Mouse (Mus musculus) cerebral cortex, adult 2 months (tissue): ENCODE measurements around the gene Zfp524.

Experiments used
- WGBS: fragments of 180-500 bp; shearing (Covaris S2); methylation state at CpG from one replicate; pipeline ENCODE4 v1.1.7; 2018; 5-methylcytosine and 5-hydroxymethylcytosine counted together

Gene Zfp524

GRCm38 (mm10) chr7:5014251-5015117 is at the start of gene Zfp524, which contains the start of gene Fiz1:
Zfp524 (plus strand) TSS chr7:5014415.
Fiz1 (minus strand) TSS chr7:5014697.
- under 1% methylated on average over 42 of the region's 42 CpGs for WGBS

GRCm38 (mm10) chr7:4964988-4965387 is 49.2 kb upstream of the Zfp524 start:
- 85% methylated on average over 5 of the region's 5 CpGs for WGBS

DNA sequence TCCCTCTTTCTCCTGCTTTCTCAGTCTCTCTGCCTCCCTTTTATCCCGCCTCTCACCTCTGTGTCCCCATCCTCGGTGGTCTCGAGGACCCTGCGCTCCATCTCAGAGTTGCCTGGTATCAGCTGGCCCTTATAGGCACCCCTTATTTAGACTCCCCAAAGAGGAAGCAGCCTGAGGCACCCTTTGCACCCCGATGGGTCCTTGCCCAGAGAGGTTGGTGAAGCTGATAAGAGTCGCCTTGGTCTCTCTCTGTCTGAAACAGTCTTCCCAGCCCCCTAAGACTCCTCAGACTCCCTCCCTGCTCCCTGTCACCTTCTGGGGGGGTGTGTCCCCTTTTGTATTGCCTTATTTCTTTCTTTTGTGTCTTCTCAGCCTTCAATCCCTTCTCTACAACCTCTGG is 43.1 kb upstream of the Zfp524 start, which contains the start of gene Sbk3:
Gene Sbk3 (minus strand): TSS at position 101 of the 400 bp plus-strand sequence.
- WGBS = 44% methylated on average over 6 of the region's 6 CpGs

DNA sequence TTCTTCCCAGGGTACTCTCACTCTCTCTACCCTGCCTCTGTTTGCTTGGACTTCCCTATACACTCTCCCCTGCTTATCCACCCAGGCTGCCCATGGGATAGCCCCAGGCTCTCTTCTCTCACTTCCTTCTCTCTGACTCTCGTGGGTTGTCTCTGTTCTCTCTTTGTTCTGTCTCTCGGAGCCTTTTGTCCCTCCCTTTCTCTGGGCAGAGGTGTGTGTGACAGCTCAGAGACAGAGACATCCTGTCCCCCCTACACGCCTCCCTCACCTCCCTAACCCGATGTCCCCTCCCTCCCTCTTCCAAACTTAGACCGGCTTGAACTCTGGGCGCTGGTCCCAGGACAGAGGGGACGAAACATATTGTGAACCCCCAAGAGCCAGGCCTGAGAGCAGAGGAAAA is 42.5 kb upstream of the Zfp524 start:
- WGBS = 48% methylated on average over 7 of the region's 7 CpGs

DNA sequence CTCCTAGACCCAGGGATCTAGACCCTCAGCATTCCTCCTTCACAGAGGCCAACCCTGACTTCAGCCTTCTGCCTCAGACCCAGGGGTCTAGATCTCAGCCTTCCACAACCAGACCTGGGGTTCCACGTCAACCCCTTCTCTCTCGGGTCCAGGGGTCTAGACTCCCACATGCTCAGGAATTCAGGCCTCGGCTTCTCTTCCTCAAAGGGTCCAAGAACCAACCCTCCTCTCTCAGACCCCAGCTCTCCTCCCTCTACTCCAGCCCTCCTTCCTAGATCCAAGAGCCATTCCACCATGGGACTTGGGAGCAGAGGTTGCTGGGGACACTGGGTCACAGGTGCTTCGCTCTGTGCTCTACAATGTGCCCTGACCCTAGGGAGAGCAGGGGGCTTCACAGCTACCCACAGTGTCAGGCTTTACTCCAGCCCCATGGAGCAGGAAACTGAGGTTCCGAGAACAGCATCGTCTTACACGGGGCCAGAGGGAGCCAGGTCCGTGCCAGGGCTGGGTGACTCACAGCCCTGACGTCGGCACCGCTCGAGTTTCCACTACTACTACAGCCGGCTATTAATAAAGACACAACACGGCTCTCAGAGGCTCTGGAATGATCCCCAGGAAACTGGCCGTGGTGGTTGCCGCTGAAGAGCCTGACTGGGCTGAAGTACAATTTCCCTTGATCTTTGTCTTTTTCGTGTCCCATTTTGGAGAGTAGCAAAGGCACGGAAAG is 41.7 kb upstream of the Zfp524 start:
- 53% methylated on average over 18 of the region's 18 CpGs for WGBS

DNA sequence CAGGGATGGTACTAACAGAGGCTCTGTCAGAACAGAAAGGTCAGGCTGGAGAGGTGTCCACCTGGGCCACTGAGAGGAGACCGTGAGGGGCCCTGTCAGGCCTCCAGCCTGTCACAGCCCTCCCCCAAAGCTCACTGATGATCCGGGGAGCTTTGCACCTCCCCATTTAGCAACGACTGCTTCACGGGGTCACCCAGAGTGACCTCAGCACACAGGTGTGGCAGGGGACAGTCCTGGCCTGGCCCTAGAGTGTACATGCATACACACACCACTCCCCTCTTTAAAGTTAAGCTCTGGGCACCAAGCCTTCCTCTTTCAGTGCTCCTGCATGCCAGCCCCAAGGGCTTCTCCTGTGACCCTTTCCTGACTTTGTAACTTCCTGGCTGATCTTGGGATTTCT is 38.8 kb upstream of the Zfp524 start:
- WGBS = 63% methylated on average over 4 of the region's 4 CpGs

- WGBS = 93% methylated on average over 7 of the region's 7 CpGs
Measured at GRCm38 (mm10) chr7:4976832-4977231, 37.4 kb upstream of the Zfp524 start.

DNA sequence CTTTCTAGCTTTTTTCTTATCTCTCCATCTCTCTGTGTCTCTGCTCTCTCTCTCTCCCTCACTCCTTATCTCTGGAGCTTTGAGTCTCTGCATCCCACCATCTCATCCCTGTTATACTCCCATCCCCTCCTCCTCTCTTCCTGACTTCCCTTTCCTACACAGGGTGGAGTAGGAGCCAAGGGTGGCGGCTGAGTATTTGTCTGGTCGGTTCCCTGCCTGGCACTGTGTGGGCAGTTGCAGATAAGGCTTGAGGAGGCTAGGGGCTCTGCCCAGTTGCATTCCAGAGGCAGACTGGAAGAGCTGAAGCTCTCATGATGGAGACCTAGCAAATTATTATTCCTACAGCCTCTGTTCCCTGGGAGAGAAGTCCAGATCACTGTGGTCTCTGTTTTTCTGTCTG is 26.0 kb upstream of the Zfp524 start:
- 57% methylated on average over 2 of the region's 2 CpGs for WGBS

DNA sequence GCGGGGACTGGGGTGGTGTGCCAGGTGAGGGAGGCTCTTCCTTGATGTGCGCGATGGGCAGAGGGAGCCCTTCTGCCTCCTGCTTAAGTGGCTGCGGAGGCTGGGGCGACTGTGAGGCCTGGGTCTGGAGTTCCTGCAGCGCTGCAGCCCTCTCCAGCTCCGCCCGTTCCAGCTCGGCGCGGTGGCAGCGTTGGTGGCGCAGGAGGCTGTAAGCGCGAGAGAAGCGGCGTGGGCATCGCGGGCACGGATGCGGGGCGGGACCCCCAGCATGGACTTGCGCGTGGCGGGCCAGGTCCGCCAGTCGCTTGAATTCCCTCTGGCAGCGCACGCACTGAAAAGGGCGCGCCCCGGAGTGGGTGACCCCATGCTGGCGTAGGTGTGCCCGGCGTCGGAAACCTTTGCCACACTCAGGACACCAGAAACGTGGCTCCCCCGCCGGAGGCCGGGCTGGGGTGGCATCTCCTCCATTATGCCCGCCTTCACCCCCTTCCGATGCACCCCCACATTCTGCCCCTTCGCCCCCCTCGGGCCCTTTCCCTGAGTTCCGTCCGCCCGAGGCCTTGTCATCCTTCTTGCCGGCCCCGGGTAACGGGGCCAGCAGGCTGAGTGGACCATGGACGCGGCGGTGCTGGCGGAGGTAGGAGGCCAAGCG is 20.7 kb upstream of the Zfp524 start:
- WGBS = 59% methylated on average over 55 of the region's 55 CpGs

- WGBS = 67% methylated on average over 59 of the region's 59 CpGs
Measured at GRCm38 (mm10) chr7:4993999-4994788, 20.0 kb upstream of the Zfp524 start.

- 5% methylated on average over 19 of the region's 19 CpGs for WGBS
Measured at GRCm38 (mm10) chr7:4995268-4996002, 18.8 kb upstream of the Zfp524 start.

DNA sequence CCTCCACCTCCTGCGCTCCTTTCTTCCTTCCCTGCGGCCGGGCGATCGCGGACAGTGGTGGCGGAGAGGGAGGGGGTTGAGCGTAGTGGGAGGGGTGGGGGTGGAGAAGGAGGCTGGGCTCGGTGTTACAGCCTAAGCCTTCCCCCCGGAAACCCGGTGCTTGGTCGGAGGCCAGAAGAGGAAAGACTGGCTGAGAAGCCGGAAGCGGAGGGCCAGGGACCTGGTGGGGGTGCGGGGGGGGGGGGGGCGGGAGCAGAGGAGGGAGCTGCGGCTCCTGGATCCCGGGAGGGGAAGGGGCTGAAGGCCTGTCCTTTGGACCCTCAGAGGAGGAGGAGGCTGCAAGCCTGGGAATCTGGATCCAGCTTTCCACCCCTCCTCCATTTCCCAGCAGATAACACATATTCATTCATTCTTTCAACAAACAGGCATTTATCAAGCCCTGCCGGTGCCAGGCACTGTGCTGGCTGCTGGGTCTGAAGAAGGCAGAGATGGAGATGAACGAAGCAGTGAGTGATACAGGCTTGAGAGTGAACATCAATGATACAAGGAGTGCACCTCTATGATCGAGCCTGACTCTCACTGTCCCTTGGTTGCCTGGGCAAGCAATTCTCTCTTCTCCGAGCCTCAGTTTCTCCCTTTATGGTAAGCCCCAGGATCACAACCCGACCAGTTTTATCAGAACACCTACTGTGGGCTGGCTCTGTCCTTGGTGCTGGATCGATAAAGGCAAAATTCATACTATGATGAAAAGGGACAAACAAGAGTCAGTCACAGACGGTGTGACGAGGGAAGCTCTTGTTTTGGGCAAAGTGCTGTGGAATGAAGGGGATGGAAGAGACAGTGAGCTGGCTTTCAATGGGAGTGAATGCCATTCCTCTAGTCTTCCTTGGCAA is 18.0 kb upstream of the Zfp524 start, which contains the start of gene Zfp579:
Gene Zfp579 (minus strand): TSS at position 156 of the 893 bp plus-strand sequence.
- WGBS = 3% methylated on average over 17 of the region's 26 CpGs

DNA sequence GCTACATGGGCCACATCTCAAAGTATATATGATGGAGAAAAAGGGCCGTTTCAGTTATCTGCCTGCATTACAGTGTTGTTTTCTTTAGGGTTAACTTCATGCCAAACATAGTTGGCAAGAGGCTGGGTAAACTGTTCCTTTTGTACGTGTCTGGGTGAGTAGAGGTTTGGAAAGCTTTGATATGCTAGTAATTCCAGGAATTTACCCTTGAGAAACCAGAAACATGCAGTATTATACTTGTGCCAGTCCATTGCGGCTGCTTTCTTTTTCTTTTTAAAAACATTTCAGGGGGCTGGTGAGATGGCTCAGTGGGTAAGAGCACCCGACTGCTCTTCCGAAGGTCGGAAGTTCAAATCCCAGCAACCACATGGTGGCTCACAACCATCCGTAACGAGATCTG is 17.3 kb upstream of the Zfp524 start:
- 37% methylated on average over 8 of the region's 8 CpGs for WGBS

GRCm38 (mm10) chr7:4999876-5000275 is 14.3 kb upstream of the Zfp524 start:
- 48% methylated on average over 2 of the region's 2 CpGs for WGBS

DNA sequence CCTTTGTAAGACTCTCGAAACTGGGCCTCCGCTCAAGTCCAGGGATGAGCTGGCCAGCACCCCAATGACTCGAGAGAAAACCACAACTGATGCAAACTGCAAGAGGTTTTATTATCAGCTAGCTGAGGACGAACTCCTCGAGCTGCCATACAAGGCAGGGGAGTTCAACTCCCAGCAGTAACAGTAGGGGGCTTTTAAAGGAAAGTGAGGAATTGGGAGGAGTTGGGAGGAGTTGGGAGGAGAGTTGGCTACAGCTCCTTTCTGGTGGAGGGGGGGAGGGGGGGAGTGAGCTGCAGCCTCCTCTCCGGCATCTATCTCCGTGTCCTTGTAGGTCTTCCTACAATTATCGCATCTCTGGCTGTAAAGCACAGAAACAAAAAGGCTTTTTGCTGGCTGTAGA is 11.3 kb upstream of the Zfp524 start:
- WGBS = 56% methylated on average over 8 of the region's 8 CpGs

- 98% methylated on average over 26 of the region's 26 CpGs for WGBS
Measured at GRCm38 (mm10) chr7:5008229-5008628, 6.0 kb upstream of the Zfp524 start.

DNA sequence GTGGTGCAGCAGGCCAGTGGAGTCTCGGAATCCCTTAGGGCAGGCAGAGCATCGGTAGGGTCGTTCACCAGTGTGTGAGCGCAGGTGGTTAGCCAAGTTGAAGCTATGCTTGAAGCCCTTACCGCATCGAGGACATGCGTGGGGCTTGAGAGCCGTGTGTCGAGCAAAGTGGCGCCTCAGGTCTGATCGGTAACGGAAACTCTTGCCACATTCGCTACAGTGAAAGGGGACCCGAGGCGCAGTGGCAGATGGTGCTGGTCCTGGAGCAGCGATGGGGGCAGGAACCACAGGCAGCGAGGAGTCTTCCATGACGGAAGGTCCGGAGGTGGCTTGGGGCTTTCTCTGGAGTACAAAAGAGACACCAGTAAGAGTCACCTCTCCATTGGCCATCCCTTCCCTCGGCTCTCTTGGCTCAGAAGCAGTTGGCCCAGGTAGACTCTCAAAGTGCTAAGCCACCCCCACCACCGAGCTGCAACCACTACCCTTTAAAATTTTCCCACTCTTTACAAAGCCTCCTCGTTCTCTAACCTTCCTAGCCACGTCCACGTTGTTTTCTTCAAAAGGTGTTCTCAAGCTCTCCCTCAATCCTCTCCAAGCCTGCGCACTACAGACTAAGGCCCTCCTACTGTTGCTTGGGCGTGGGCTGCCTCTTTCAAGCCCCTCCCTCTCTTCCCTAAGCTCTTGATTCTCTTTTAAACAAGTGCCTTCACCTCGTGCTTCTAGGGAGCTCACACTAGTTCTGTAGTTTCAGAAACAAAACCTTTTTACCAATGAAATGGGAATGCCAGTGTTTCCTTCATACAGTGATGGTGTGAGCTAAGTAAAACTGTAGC is 1.3 kb upstream of the Zfp524 start:
- WGBS = 90% methylated on average over 27 of the region's 27 CpGs

DNA sequence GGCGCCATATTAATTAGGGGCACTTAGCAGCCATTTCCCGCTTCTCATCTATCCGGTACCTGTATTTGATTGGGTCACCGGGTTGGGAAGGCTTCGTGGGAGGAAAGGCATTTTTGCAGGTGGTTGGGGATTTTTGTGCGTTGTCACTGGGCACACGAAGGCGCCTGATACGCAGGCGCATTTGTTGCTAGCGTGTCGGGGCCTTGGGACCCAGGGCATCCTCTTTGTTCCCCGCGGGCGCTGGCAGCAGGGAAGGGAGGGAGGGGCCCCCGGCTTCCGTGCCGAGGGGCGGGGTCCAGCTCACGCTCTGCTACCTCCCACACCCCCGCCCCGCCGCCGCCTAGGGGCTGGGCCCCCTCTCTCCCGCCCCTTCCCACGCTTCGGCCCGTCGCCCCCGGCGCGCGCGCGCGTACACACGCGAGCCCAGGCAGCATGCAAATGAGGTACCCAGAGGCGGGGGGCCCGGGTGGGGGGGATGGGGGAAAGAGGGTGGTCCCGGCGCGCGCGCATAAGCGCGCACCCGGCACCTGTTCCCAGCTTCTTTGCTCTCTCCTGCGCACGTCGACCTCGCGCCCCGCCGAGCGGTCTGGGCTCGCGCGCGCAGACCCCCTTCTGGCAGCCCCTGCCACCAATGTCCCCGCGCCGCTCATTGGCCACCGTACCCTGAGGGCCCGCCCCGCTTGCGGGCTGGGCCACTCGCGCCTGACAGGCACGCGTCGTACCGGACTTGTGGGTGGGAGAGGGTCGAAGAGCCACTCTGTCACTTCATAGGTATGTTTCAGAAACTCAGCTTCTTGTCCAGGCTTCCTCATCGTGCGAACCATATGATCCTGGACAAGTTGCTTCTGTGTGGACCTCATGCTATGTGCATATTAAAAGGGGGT is 1.1 kb downstream of the Zfp524 start, which contains the start of gene Gm44973:
Gene Gm44973 (plus strand): TSS at position 379 of the 884 bp plus-strand sequence.
- under 1% methylated on average over 75 of the region's 76 CpGs for WGBS
